In genomic region chr8:84340671-84341070, GRCm38 (mm10) we compare ENCODE assay signal across 18 mouse cellular contexts. TPM values are rescaled to one million over a fixed set of nuclear protein-coding genes. Genes with fewer than 3 reads are reported as not detected.
DNase-seq lines count a peak whose midpoint lies in the region; ATAC-seq and TF ChIP-seq lines count a peak whose summit lies in the region.
"Had no signal": no experiment of that assay in that cellular context is flagged by ENCODE, and none has a peak within 500 bp of the region (broad histone marks: within the 10 kb centered on the region; RNA-seq: fewer than 3 reads in every experiment).

No protein-coding gene starts in this region.

- TF ChIP-seq POLR2A in ES-Bruce4 (IDR thresholded peaks at IDR 0.05; ENCODE audit: insufficient read depth, low read length) = no peak

- no peaks in the 10 kb centered on the region for H3K27me3 ChIP-seq in ES-Bruce4 (ENCODE audit: control insufficient read depth, insufficient read depth, low read length, poor library complexity, severe bottlenecking)

- H3K36me3 ChIP-seq in ES-Bruce4 (ENCODE audit: control insufficient read depth, insufficient read depth, low read length, poor library complexity, severe bottlenecking) = no peaks in the 10 kb centered on the region
- H3K36me3 ChIP-seq: G1E; hindbrain, embryonic 15.5 days; limb, embryonic 15.5 days; lung, embryonic 15.5 days; neural tube, embryonic 12.5 days had no signal

- no peak for TF ChIP-seq EP300 in ES-Bruce4 (IDR thresholded peaks at IDR 0.05; ENCODE audit: insufficient read depth, low read depth, low read length)

- no peaks in the 10 kb centered on the region for H3K4me1 ChIP-seq in ES-Bruce4 (ENCODE audit: control insufficient read depth, insufficient read depth, low read length)
- H3K4me1 ChIP-seq: lung, embryonic 15.5 days had no signal

- H3K9me3 ChIP-seq in ES-Bruce4 (replicated peaks; ENCODE audit: control insufficient read depth, insufficient read depth, low read length, poor library complexity, severe bottlenecking) = no peaks in the 10 kb centered on the region
- H3K9me3 ChIP-seq: G1E; hindbrain, embryonic 15.5 days; limb, embryonic 15.5 days; lung, embryonic 15.5 days; neural tube, embryonic 12.5 days had no signal

- no peak overlapping the region for H3K9ac ChIP-seq in ES-Bruce4 (ENCODE audit: low read depth, poor library complexity, severe bottlenecking)
- H3K9ac ChIP-seq: hindbrain, embryonic 15.5 days; limb, embryonic 15.5 days; lung, embryonic 15.5 days; neural tube, embryonic 12.5 days had no signal

- TF ChIP-seq CTCF in ES-Bruce4 (IDR thresholded peaks at IDR 0.05; ENCODE audit: low read depth, low read length) = peak; percentile 19

- H3K4me3 ChIP-seq in ES-Bruce4 (ENCODE audit: low read depth, low read length) = no peak overlapping the region
- H3K4me3 ChIP-seq: hindbrain, embryonic 15.5 days; limb, embryonic 15.5 days; lung, embryonic 15.5 days; neural tube, embryonic 12.5 days had no signal

- no peak for ATAC-seq in activated CD4-positive, CD25-positive, alpha-beta regulatory T cell, adult 4 months
- ATAC-seq: forebrain, embryonic 16.5 days; midbrain, embryonic 16.5 days had no signal

- DNase-seq in cerebellum, adult 11-12 months = peak; percentile 72
- no peak for DNase-seq in cerebellum, postnatal 4 days (ENCODE audit: low spot score in 2 of 2)
- DNase-seq in adrenal gland, postnatal 25 days = peak; percentile 27
- peak; percentile 29 for DNase-seq in embryo, embryonic 10.5 days (ENCODE audit: low spot score)
- DNase-seq in layer of hippocampus, adult 8-10 months (ENCODE audit: low spot score in 2 of 2) = no peak
- DNase-seq in layer of hippocampus, postnatal 25 days (ENCODE audit: extremely low spot score in 1 of 2, low spot score in 1 of 2) = no peak
- DNase-seq: heart, postnatal 10 days; thymus, postnatal 4 days had no signal

- H3K27ac ChIP-seq in ES-Bruce4 (ENCODE audit: insufficient read depth, low read length) = no peak overlapping the region
- H3K27ac ChIP-seq: hindbrain, embryonic 15.5 days; limb, embryonic 15.5 days; lung, embryonic 15.5 days; neural tube, embryonic 12.5 days; stomach, postnatal 0 days had no signal

RNA-seq across cellular contexts. Expression of gene Cacna1a, which starts 47.6 kb away (rescaled TPM):
- 24.0 and 38.3 TPM in 2 replicates for polyA plus RNA-seq in ES-Bruce4 (2011; ENCODE audit: insufficient read depth, insufficient read length, low read depth, missing spikeins)
- total RNA-seq in adrenal gland, postnatal 25 days (2021) = 4.9 and 8.0 TPM in 2 replicates
- total RNA-seq in layer of hippocampus, adult 8-10 months (2022) = 100 to 1,000 TPM; 181 to 224 (median 200) TPM
- 10 to 100 TPM in 1 of 2 experiments, 1 to 10 TPM in 1; 5.8 to 10.5 TPM for polyA plus RNA-seq in activated CD4-positive, CD25-positive, alpha-beta regulatory T cell, adult 4 months (2017; shearing (Covaris generic))
- 100 to 1,000 TPM; 175 to 232 TPM for total RNA-seq in layer of hippocampus, postnatal 25 days (2021)

Comparison
In these comparisons a context has a peak if more than half of its experiments do, and no peak if none do; other contexts are left out.
1. DNase-seq: peak in cerebellum, adult 11-12 months (single experiment), adrenal gland, postnatal 25 days (single experiment) and embryo, embryonic 10.5 days (single experiment); none in cerebellum, postnatal 4 days (0 of 2), layer of hippocampus, adult 8-10 months (0 of 2) and layer of hippocampus, postnatal 25 days (0 of 2).
2. RNA of gene Cacna1a, which starts 47.6 kb away (total RNA-seq): 175 to 232 TPM in layer of hippocampus, postnatal 25 days and 181 to 224 TPM in layer of hippocampus, adult 8-10 months; 4.9 to 8.0 TPM in adrenal gland, postnatal 25 days; every median in the first group is over 10 times any median in the second.